Mouse (Mus musculus): ENCODE data around the gene Ing4. TPM values are rescaled to one million over a fixed set of nuclear protein-coding genes. Genes with fewer than 3 reads are reported as not detected.

The Ing4 gene
- 43.3 and 47.7 TPM in 2 replicates for polyA plus RNA-seq (2015; fragmentation: Nextera tagmentation; extraction: Ambion mirVana)

GRCm38 (mm10) chr6:125039533-125040153 is at the start of gene Ing4:
Gene Ing4 (plus strand): TSS chr6:125039760.

DNA sequence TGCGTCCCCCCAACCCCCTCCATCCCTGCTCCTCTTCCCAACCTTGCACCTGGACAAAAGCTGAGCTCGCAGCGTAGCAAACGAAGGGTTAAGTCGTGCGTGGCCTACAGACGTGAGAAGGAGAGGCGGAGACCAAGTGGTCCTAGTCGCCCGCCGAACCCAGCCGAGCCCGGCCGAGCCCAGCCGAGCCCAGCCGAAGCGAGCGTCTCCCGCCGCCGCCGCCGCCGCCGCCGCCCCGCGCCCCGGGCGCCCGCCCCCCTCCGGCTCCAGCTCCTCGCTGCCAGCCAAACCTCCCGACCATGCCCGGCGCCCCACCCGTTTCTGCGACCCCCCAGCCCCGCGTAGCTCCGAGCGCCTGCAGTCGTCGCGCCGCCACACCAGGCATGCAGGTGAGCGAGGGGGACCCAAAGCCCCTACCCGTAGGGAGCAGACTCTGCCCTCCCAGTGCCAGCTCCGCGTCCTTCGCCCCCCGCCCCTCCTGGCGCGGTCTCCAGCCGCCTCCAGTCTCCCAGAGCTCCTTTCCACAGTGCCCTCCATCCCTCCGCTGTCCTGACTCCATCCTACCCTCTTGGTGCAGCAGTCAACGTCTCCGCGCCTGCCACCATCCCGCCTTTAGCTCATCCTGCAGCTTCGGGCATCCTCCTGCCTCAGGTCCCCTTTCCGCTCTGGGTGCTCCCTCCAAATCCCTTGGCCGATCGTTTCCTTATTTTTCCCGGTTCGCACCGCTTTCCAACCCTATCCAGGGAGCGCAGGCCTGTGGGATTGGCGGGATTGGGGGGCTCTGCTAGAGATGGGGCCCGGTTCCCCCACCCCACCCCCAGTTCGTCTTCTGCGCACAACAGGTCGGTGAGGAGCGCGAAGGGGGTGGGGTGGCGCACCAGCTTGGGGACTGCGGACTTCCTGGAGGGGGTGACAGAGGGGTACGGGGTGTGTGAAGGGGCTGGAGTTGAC is 42.7 kb upstream of the Ing4 start, which contains the start of gene Pianp:
Gene Pianp, plus strand, starts transcription at position 144 of the 951 bp plus-strand sequence.

DNA sequence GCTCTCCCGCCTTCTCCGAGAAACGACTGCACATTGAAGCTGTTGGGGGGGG is 30.6 kb upstream of the Ing4 start, which contains the start of gene Zfp384:
Gene Zfp384, plus strand, starts transcription at position 17 of the 52 bp plus-strand sequence.

DNA sequence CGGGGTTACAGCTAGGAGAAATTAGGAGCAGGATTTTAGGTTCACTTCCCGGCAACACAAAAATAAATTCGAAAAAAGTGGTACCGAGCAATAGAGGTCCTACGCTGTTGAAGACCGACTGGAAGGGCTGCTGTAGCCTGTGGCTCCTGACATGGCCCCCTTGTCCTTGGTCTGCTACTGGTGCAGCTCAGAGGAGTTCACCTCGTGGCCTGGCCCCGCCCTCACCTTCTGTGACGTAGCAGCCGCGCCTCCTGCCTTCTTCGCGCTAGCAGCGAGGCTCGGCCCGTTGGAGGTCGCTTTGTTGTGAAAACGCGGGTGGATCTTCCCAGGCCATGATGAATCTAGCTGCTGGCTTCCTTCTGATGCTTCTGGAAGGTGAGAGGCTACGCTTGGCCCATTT is 10.1 kb downstream of the Ing4 start, which contains the start of gene Acrbp:
Gene Acrbp, plus strand, starts transcription at position 12 of the 400 bp plus-strand sequence.

GRCm38 (mm10) chr6:125067571-125067995 is 28.0 kb downstream of the Ing4 start, which contains the start of gene Lpar5:
Gene Lpar5 (plus strand): TSS chr6:125067920.

DNA sequence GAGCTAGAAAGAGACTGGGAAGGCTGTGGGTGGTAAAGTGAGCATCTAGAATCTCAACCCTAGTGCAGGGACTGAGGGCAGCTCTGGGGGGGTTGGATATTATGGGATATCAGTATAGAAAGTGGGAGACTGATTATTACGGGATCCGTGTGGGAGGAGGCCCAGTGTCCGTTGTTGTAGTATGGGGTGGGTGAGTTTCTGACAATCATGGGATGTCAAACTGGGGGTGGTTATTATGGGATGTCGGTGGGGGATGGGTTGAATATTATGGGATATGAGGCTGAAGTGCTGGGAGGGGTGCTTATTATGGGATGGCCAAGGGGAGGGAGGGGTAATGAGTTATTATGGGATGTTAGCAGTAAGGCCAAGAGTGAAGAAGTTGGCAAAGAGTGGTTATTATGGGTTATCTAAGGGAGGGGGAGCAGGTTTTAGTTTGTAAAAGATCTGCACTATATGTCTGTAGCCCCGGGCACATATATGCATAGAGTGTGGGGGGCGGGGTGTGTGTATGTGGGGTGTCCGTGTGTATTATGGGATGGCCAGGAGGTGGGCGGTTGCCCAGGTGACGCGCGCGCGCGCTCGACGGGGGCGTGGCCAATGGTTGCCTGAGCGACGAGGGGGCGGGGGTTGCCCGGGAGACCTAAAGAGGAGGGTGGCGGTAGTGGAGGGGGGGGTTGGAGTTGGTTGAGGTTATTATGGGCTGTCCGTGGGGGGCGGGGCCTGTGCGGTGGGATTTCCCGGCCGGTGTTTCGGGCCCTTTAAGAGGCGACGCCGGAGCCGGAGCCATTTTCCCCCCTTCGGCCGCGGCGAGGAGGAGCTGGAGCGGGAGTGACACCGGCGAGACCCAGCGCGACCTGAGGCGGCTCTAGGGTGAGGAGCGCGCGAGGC is 56.1 kb downstream of the Ing4 start, which contains the start of gene Chd4:
Gene Chd4, plus strand, starts transcription at position 591 of the 888 bp plus-strand sequence.

Other genes starting within 250 kb of the Ing4 start
- gene Spsb2, start 231.1 kb upstream of the Ing4 start, polyA plus RNA-seq (2015; fragmentation: Nextera tagmentation; extraction: Ambion mirVana): 10.9 and 12.5 TPM in 2 replicates
- 232 and 238 TPM in 2 replicates for gene Tpi1, start 225.5 kb upstream of the Ing4 start, polyA plus RNA-seq (2015; fragmentation: Nextera tagmentation; extraction: Ambion mirVana)
- gene Usp5, start 210.3 kb upstream of the Ing4 start, polyA plus RNA-seq (2015; fragmentation: Nextera tagmentation; extraction: Ambion mirVana): 55.3 and 56.8 TPM in 2 replicates
- 223 and 253 TPM in 2 replicates for gene Cdca3, start 210.2 kb upstream of the Ing4 start, polyA plus RNA-seq (2015; fragmentation: Nextera tagmentation; extraction: Ambion mirVana)
- gene Gnb3, start 199.5 kb upstream of the Ing4 start, polyA plus RNA-seq (2015; fragmentation: Nextera tagmentation; extraction: Ambion mirVana): 0.58 and 0.59 TPM in 2 replicates
- 3.7 and 6.6 TPM in 2 replicates for gene P3h3, start 182.0 kb upstream of the Ing4 start, polyA plus RNA-seq (2015; fragmentation: Nextera tagmentation; extraction: Ambion mirVana)
- 0.16 and 0.99 TPM in 2 replicates for gene Gpr162, start 175.8 kb upstream of the Ing4 start, polyA plus RNA-seq (2015; fragmentation: Nextera tagmentation; extraction: Ambion mirVana)
- 0.23 and 0.62 TPM in 2 replicates for gene Cd4, start 151.5 kb upstream of the Ing4 start, polyA plus RNA-seq (2015; fragmentation: Nextera tagmentation; extraction: Ambion mirVana)
- 1.6 and 2.9 TPM in 2 replicates for gene Lag3, start 128.1 kb upstream of the Ing4 start, polyA plus RNA-seq (2015; fragmentation: Nextera tagmentation; extraction: Ambion mirVana)
- gene Ptms, start 119.7 kb upstream of the Ing4 start, polyA plus RNA-seq (2015; fragmentation: Nextera tagmentation; extraction: Ambion mirVana): 66.4 and 88.8 TPM in 2 replicates
- 110 and 118 TPM in 2 replicates for gene Mlf2, start 108.4 kb upstream of the Ing4 start, polyA plus RNA-seq (2015; fragmentation: Nextera tagmentation; extraction: Ambion mirVana)
- 55.1 and 59.7 TPM in 2 replicates for gene Cops7a, start 74.2 kb upstream of the Ing4 start, polyA plus RNA-seq (2015; fragmentation: Nextera tagmentation; extraction: Ambion mirVana)
- 0.41 and 0.47 TPM in 2 replicates for gene Pianp, start 43.1 kb upstream of the Ing4 start, polyA plus RNA-seq (2015; fragmentation: Nextera tagmentation; extraction: Ambion mirVana)
- 5.5 and 7.0 TPM in 2 replicates for gene Zfp384, start 30.6 kb upstream of the Ing4 start, polyA plus RNA-seq (2015; fragmentation: Nextera tagmentation; extraction: Ambion mirVana)
- 5.1 and 7.5 TPM in 2 replicates for gene Acrbp, start 9.9 kb downstream of the Ing4 start, polyA plus RNA-seq (2015; fragmentation: Nextera tagmentation; extraction: Ambion mirVana)
- gene Lpar5, start 28.2 kb downstream of the Ing4 start, polyA plus RNA-seq (2015; fragmentation: Nextera tagmentation; extraction: Ambion mirVana): 1.4 and 1.8 TPM in 2 replicates
- gene Chd4, start 56.2 kb downstream of the Ing4 start, polyA plus RNA-seq (2015; fragmentation: Nextera tagmentation; extraction: Ambion mirVana): 39.3 and 45.6 TPM in 2 replicates
- 35.5 and 37.8 TPM in 2 replicates for gene Nop2, start 92.1 kb downstream of the Ing4 start, polyA plus RNA-seq (2015; fragmentation: Nextera tagmentation; extraction: Ambion mirVana)
- 9.4 and 12.4 TPM in 2 replicates for gene Iffo1, start 105.5 kb downstream of the Ing4 start, polyA plus RNA-seq (2015; fragmentation: Nextera tagmentation; extraction: Ambion mirVana)
- 647 and 650 TPM in 2 replicates for gene Gapdh, start 126.7 kb downstream of the Ing4 start, polyA plus RNA-seq (2015; fragmentation: Nextera tagmentation; extraction: Ambion mirVana)
- 118 and 127 TPM in 2 replicates for gene Ncapd2, start 151.9 kb downstream of the Ing4 start, polyA plus RNA-seq (2015; fragmentation: Nextera tagmentation; extraction: Ambion mirVana)
- gene Mrpl51, start 152.0 kb downstream of the Ing4 start, polyA plus RNA-seq (2015; fragmentation: Nextera tagmentation; extraction: Ambion mirVana): 198 and 200 TPM in 2 replicates
- 4.1 and 4.2 TPM in 2 replicates for gene Vamp1, start 175.8 kb downstream of the Ing4 start, polyA plus RNA-seq (2015; fragmentation: Nextera tagmentation; extraction: Ambion mirVana)
- 5.6 and 8.6 TPM in 2 replicates for gene Tapbpl, start 192.1 kb downstream of the Ing4 start, polyA plus RNA-seq (2015; fragmentation: Nextera tagmentation; extraction: Ambion mirVana)
- 5.3 and 6.2 TPM in 2 replicates for gene Cd27, start 197.2 kb downstream of the Ing4 start, polyA plus RNA-seq (2015; fragmentation: Nextera tagmentation; extraction: Ambion mirVana)
- not detected in 2 replicates for gene Tuba3a, start 246.3 kb downstream of the Ing4 start, polyA plus RNA-seq (2015; fragmentation: Nextera tagmentation; extraction: Ambion mirVana)

All from spleen, postnatal 0 days (tissue).